Comparison of ENCODE assay signal across 19 mouse cellular contexts in the genomic region with DNA sequence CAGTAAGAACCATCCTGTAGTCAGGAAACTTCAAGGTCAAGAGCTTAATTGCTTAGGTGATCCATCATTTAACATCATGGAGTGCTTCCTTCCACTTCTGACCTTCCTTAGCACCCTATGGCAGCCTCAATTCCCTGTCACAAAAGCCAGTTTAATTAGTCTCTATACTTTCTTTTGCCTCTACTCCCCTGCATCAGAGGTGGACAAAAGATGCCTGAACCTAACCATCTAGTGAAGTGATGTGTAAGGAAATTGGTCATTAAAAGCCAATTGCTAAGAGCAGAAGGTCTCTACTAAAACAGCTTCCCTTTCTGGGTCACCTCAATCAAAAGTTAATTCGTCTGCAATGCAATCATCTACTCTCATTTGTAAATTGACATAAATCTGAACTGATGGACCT.
"Had no signal": no experiment of that assay in that cellular context is flagged by ENCODE, and none has a peak within 500 bp of the region (broad histone marks: within the 10 kb centered on the region; RNA-seq: fewer than 3 reads in every experiment).

No protein-coding gene starts in this region.

- H3K4me2 ChIP-seq: liver, embryonic 13.5 days; lung, embryonic 14.5 days; midbrain, embryonic 13.5 days had no signal

- ATAC-seq: lung, postnatal 0 days; midbrain, embryonic 13.5 days; midbrain, embryonic 16.5 days had no signal

- H3K4me3 ChIP-seq: left cerebral cortex, adult 2 months; liver, embryonic 13.5 days; midbrain, embryonic 10.5 days; midbrain, embryonic 13.5 days; myocyte had no signal

- H3K36me3 ChIP-seq: liver, embryonic 13.5 days; midbrain, embryonic 10.5 days; midbrain, embryonic 13.5 days had no signal

- H3K4me1 ChIP-seq: liver, embryonic 13.5 days had no signal

- H3K27me3 ChIP-seq: liver, embryonic 13.5 days; midbrain, embryonic 13.5 days had no signal

- H3K9me3 ChIP-seq: liver, embryonic 13.5 days; midbrain, embryonic 10.5 days; midbrain, embryonic 13.5 days had no signal

- H3K9ac ChIP-seq: liver, embryonic 13.5 days; lung, embryonic 14.5 days; midbrain, embryonic 13.5 days had no signal

- DNase-seq: kidney, adult 18-20 months; kidney, adult 9 months; kidney, postnatal 36 days; layer of hippocampus, postnatal 36 days; liver, embryonic 13.5 days; right cerebral cortex, postnatal 14 days; right cerebral cortex, postnatal 4 days; thymus, adult 2 months; thymus, postnatal 14 days; thymus, postnatal 4 days had no signal

- H3K27ac ChIP-seq: left cerebral cortex, adult 2 months; liver, embryonic 13.5 days; macrophage; midbrain, embryonic 10.5 days; midbrain, embryonic 13.5 days; stomach, postnatal 0 days had no signal
